Mouse (Mus musculus) CH12.LX (cell line): ENCODE results near the gene Tbx21. TPM values are rescaled to one million over a fixed set of nuclear protein-coding genes. Genes with fewer than 3 reads are reported as not detected.

Experiments
- DNase-seq: peaks from one replicate; pipeline ENCODE4 v3.0.0-alpha.2; 2013; ENCODE audit errors: extremely low read depth
- H3K27ac ChIP-seq: 2 replicates; pipeline ENCODE4 v1.5.1; 2012; ENCODE audit warnings: low read depth, mild to moderate bottlenecking, control low read depth, moderate library complexity; ENCODE audit not compliant: insufficient read depth
- H3K27me3 ChIP-seq: replicated peaks from 2 replicates; pipeline ENCODE3; 2012; ENCODE audit warnings: inconsistent platforms
- H3K36me3 ChIP-seq, 2 experiments: replicated peaks in 1 of 2; 2 replicates each; pipeline versions ENCODE3 to v1.6.1; 2012; ENCODE audit warnings: inconsistent platforms in 1 of 2, low read length in 1 of 2, mild to moderate bottlenecking in 1 of 2, mixed read lengths in 1 of 2, moderate library complexity in 1 of 2; ENCODE audit not compliant: control insufficient read depth in 1 of 2, insufficient read depth in 1 of 2
- H3K4me1 ChIP-seq, 2 experiments: 2 replicates each; pipeline ENCODE4 v1.6.1; 2012; ENCODE audit warnings: inconsistent platforms in 1 of 2, moderate library complexity in 1 of 2; ENCODE audit not compliant: insufficient read depth in 2 of 2, control insufficient read depth in 1 of 2
- H3K4me2 ChIP-seq: 2 replicates; pipeline ENCODE4 v1.6.1; 2012; ENCODE audit warnings: low read depth, mild to moderate bottlenecking, control low read depth; ENCODE audit not compliant: poor library complexity, insufficient read depth, severe bottlenecking
- H3K4me3 ChIP-seq, 3 experiments: fragments of 150-350 bp in 1 of 3; sonication (generic) in 1 of 3; replicated peaks in 1 of 3; 2 replicates each; pipeline versions ENCODE3 to v1.5.1; 2011 to 2012; ENCODE audit warnings: low read depth in 2 of 3, low read length in 2 of 3, mild to moderate bottlenecking in 2 of 3, moderate library complexity in 2 of 3, control low read depth in 1 of 3, improper control_type of control experiment in 1 of 3, inconsistent platforms in 1 of 3, mixed read lengths in 1 of 3; ENCODE audit not compliant: poor library complexity in 1 of 3
- H3K79me2 ChIP-seq: replicated peaks from 2 replicates; pipeline ENCODE4 v1.6.1; 2012; ENCODE audit warnings: mild to moderate bottlenecking, moderate library complexity; ENCODE audit not compliant: control insufficient read depth, poor library complexity, insufficient read depth, severe bottlenecking; ENCODE audit errors: extremely low read depth
- H3K9ac ChIP-seq: 2 replicates; pipeline ENCODE4 v1.6.1; 2012; ENCODE audit warnings: low read depth, mild to moderate bottlenecking, control low read depth, moderate library complexity; ENCODE audit not compliant: insufficient read depth
- H3K9me3 ChIP-seq: replicated peaks from 2 replicates; pipeline ENCODE3; 2012; ENCODE audit warnings: low read length, inconsistent platforms, mixed read lengths
- BHLHE40 ChIP-seq: IDR thresholded peaks from 2 replicates; pipeline ENCODE4 v1.6.1; 2011; ENCODE audit warnings: mild to moderate bottlenecking, low read depth, low read length, improper control_type of control experiment
- CTCF ChIP-seq, 2 experiments: IDR thresholded peaks in 1 of 2; conservative IDR thresholded peaks in 1 of 2; 2 replicates each; pipeline ENCODE4 v1.5.1; 2011 to 2012; ENCODE audit warnings: low read depth in 2 of 2, low read length in 2 of 2, improper control_type of control experiment in 1 of 2, inconsistent platforms in 1 of 2, mild to moderate bottlenecking in 1 of 2, moderate library complexity in 1 of 2
- ELF1 ChIP-seq: IDR thresholded peaks from 2 replicates; pipeline ENCODE4 v1.6.1; 2014; ENCODE audit warnings: low read depth, mild to moderate bottlenecking, inconsistent platforms, low read length, improper control_type of control experiment
- EP300 ChIP-seq: IDR thresholded peaks from 2 replicates; pipeline ENCODE4 v1.6.1; 2011; ENCODE audit warnings: low read length, improper control_type of control experiment
- ETS1 ChIP-seq: conservative IDR thresholded peaks from 2 replicates; pipeline ENCODE4 v1.6.1; 2012; ENCODE audit warnings: low read depth, mild to moderate bottlenecking, inconsistent platforms, low read length, improper control_type of control experiment, moderate library complexity
- IRF4 ChIP-seq: IDR thresholded peaks from 2 replicates; pipeline ENCODE4 v1.6.1; 2014; ENCODE audit warnings: low read depth, mild to moderate bottlenecking, inconsistent platforms, low read length, improper control_type of control experiment
- JUND ChIP-seq: conservative IDR thresholded peaks from 2 replicates; pipeline ENCODE4 v1.6.1; 2011; ENCODE audit warnings: low read depth, low read length, improper control_type of control experiment
- MEF2A ChIP-seq: IDR thresholded peaks from 2 replicates; pipeline ENCODE4 v1.6.1; 2014; ENCODE audit warnings: low read depth, mild to moderate bottlenecking, inconsistent platforms, low read length, improper control_type of control experiment, borderline replicate concordance
- MYC ChIP-seq: IDR thresholded peaks from 2 replicates; pipeline ENCODE4 v1.6.1; 2011; ENCODE audit warnings: low read depth, mild to moderate bottlenecking, improper control_type of control experiment, low read length
- NELFE ChIP-seq: IDR thresholded peaks from 2 replicates; pipeline ENCODE4 v1.6.1; 2011; ENCODE audit warnings: low read depth, low read length, improper control_type of control experiment
- NRF1 ChIP-seq: IDR thresholded peaks from 2 replicates; pipeline ENCODE4 v1.6.1; 2014; ENCODE audit warnings: low read depth, mild to moderate bottlenecking, inconsistent platforms, low read length, improper control_type of control experiment, moderate library complexity
- PAX5 ChIP-seq: IDR thresholded peaks from 2 replicates; pipeline ENCODE4 v1.6.1; 2012; ENCODE audit warnings: low read length, inconsistent platforms, mixed read lengths
- POLR2AphosphoS2 ChIP-seq: IDR thresholded peaks from 2 replicates; pipeline ENCODE4 v1.6.1; 2011; ENCODE audit warnings: low read depth, low read length, improper control_type of control experiment
- RAD21 ChIP-seq: IDR thresholded peaks from 2 replicates; pipeline ENCODE4 v1.6.1; 2011; ENCODE audit warnings: low read depth, mild to moderate bottlenecking, low read length, improper control_type of control experiment, moderate library complexity
- RCOR1 ChIP-seq: conservative IDR thresholded peaks from 2 replicates; pipeline ENCODE4 v1.6.1; 2012; ENCODE audit warnings: low read depth, mild to moderate bottlenecking, inconsistent platforms, low read length, improper control_type of control experiment
- SIN3A ChIP-seq: IDR thresholded peaks from 2 replicates; pipeline ENCODE4 v1.6.1; 2012; ENCODE audit warnings: low read length, improper control_type of control experiment, inconsistent platforms
- SMC3 ChIP-seq: IDR thresholded peaks from 2 replicates; pipeline ENCODE4 v1.6.1; 2011; ENCODE audit warnings: low read depth, low read length, improper control_type of control experiment
- UBTF ChIP-seq: IDR thresholded peaks from 2 replicates; pipeline ENCODE4 v1.6.1; 2012; ENCODE audit warnings: low read depth, mild to moderate bottlenecking, inconsistent platforms, low read length, improper control_type of control experiment, moderate library complexity
- USF2 ChIP-seq: conservative IDR thresholded peaks from 2 replicates; pipeline ENCODE4 v1.6.1; 2011; ENCODE audit warnings: low read depth, low read length, improper control_type of control experiment
- ZC3H11A ChIP-seq: IDR thresholded peaks from 2 replicates; pipeline ENCODE4 v1.6.1; 2012; ENCODE audit warnings: low read depth, mild to moderate bottlenecking, inconsistent platforms, low read length, improper control_type of control experiment
- ZKSCAN1 ChIP-seq: IDR thresholded peaks from 2 replicates; pipeline ENCODE4 v1.6.1; 2012; ENCODE audit warnings: low read depth, inconsistent platforms, low read length, improper control_type of control experiment, borderline replicate concordance
- ZMIZ1 ChIP-seq: IDR thresholded peaks from 2 replicates; pipeline ENCODE4 v1.6.1; 2012; ENCODE audit warnings: low read depth, mild to moderate bottlenecking, inconsistent platforms, low read length, improper control_type of control experiment
- dilution Hi-C: fragments of 300-500 bp; cut with MboI; formaldehyde crosslinking; loops from 2 replicates; pipeline ENCODE4 v1.14.3; 2020; ENCODE audit warnings: low sequenced_read_pairs; ENCODE audit not compliant: extremely low pct_unique_long_range_greater_than_20kb, extremely low pct_ligation_motif_present
- in situ Hi-C: fragments of 300-500 bp; cut with MboI; formaldehyde crosslinking; loops from 3 replicates; pipeline ENCODE4 v1.14.3; 2019; ENCODE audit warnings: low sequenced_read_pairs, low pct_ligation_motif_present, low pct_unique_long_range_greater_than_20kb, mixed read lengths
- polyA plus RNA-seq: library from polyadenylated mRNA; unstranded; fragments of >175 nt; gene quantifications from 2 replicates; pipeline ENCODE4 v1.2.1, GENCODE M21; 2012; ENCODE audit warnings: low read depth; ENCODE audit not compliant: insufficient read length
- total RNA-seq, 2 experiments: library from RNA; depleted of rRNA; stranded (reverse); fragments of 300-350 nt in 1 of 2; fragments of >200 nt in 1 of 2; gene quantifications; 2 replicates each; pipeline ENCODE4 v1.2.3; 2012 to 2014

Gene Tbx21
- total and polyA plus RNA-seq, 3 experiments: 0.08 to 0.09 TPM; not detected in 1

DNA sequence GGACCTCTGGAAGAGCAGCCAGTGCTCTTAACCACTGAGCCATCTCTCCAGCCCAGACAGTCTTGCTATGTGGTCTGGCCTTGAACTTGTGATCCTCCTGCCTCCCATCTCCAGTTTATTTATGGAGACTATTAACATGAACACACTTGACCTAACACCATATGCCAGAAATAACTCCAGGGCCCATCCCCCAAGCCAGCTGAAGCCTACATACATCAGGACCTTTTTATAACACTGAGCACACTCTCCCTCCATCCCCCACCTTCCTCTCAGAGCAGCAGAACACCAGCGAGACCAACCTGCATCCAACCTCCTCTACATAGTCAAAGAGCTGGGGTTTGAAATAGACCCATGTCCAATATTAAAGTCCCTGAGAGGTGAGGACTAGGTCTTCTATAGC lies 44.0 kb downstream of the Tbx21 start:
- no peaks in the 10 kb centered on the region for H3K27me3 ChIP-seq
- H3K4me1 ChIP-seq: no peaks in the 10 kb centered on the region
- dilution Hi-C loops (no loop called here), in situ Hi-C loops (no loop called here)
- H3K36me3 ChIP-seq: peaks cover 26 to 47% of the 10 kb centered on the region in 2 experiments
- H3K4me3 ChIP-seq: no peak overlapping the region
- no peaks in the 10 kb centered on the region for H3K79me2 ChIP-seq
- H3K9ac ChIP-seq: no peak overlapping the region
- H3K4me2 ChIP-seq: no peak overlapping the region
- no peaks in the 10 kb centered on the region for H3K9me3 ChIP-seq
- no peak for TF ChIP-seq ETS1
- no peak for TF ChIP-seq NRF1
- no peak for TF ChIP-seq IRF4
- TF ChIP-seq EP300: no peak
- TF ChIP-seq MEF2A: no peak
- no peak for TF ChIP-seq USF2
- TF ChIP-seq SMC3: no peak
- no peak for TF ChIP-seq BHLHE40
- TF ChIP-seq CTCF (conservative IDR thresholded peaks at IDR 0.05 in 1 of 2, IDR thresholded peaks at IDR 0.05 in 1 of 2; ENCODE audit: low read depth in 2 of 2, low read length in 2 of 2): no peak
- no peak for TF ChIP-seq ZKSCAN1
- TF ChIP-seq RAD21: no peak
- no peak for TF ChIP-seq NELFE
- TF ChIP-seq ZMIZ1: no peak
- no peak for TF ChIP-seq SIN3A
- H3K27ac ChIP-seq: no peak overlapping the region
- no peak for DNase-seq

GRCm38 (mm10) chr11:97069770-97070169 lies 45.4 kb downstream of the Tbx21 start:
- DNase-seq: no peak
- H3K4me1 ChIP-seq: no peaks in the 10 kb centered on the region
- no peaks in the 10 kb centered on the region for H3K27me3 ChIP-seq
- TF ChIP-seq UBTF: no peak
- TF ChIP-seq ZMIZ1: no peak
- TF ChIP-seq NRF1: no peak
- TF ChIP-seq SMC3: no peak
- TF ChIP-seq USF2: no peak
- TF ChIP-seq EP300: no peak
- TF ChIP-seq ELF1: no peak
- TF ChIP-seq JUND: no peak
- TF ChIP-seq ETS1: no peak
- TF ChIP-seq RCOR1: no peak
- TF ChIP-seq NELFE: no peak
- no peak for TF ChIP-seq PAX5
- TF ChIP-seq MYC: no peak
- TF ChIP-seq RAD21: no peak
- no peak for TF ChIP-seq SIN3A
- TF ChIP-seq ZC3H11A: no peak
- no peak for TF ChIP-seq MEF2A
- no peak for TF ChIP-seq POLR2AphosphoS2
- TF ChIP-seq ZKSCAN1: no peak
- TF ChIP-seq BHLHE40: no peak
- no peak overlapping the region for H3K9ac ChIP-seq
- H3K27ac ChIP-seq: no peak overlapping the region
- dilution Hi-C loops: no loop called here
- no peaks in the 10 kb centered on the region for H3K9me3 ChIP-seq
- H3K36me3 ChIP-seq: peaks cover 36 to 60% of the 10 kb centered on the region in 2 experiments
- in situ Hi-C loops: loop anchor here (5.0 kb wide), 1 partner anchor 93 kb away; no protein-coding TSS in a partner anchor
- no peak overlapping the region for H3K4me3 ChIP-seq
- no peak overlapping the region for H3K4me2 ChIP-seq
- H3K79me2 ChIP-seq: no peaks in the 10 kb centered on the region
